Mouse (Mus musculus): ENCODE data around the gene Pkp1. TPM values are rescaled to one million over a fixed set of nuclear protein-coding genes. Genes with fewer than 3 reads are reported as not detected.

The Pkp1 gene
- polyA plus RNA-seq, 1 experiment, result not detected

- no peaks in the 10 kb centered on the region for H3K27me3 ChIP-seq (ENCODE audit: control insufficient read depth, insufficient read depth, low read length, poor library complexity, severe bottlenecking)
- no peak overlapping the region for H3K9ac ChIP-seq (ENCODE audit: low read depth, poor library complexity, severe bottlenecking)
- no peaks in the 10 kb centered on the region for H3K36me3 ChIP-seq (ENCODE audit: control insufficient read depth, insufficient read depth, low read length, poor library complexity, severe bottlenecking)
- H3K4me1 ChIP-seq (ENCODE audit: control insufficient read depth, insufficient read depth, low read length), result no peaks in the 10 kb centered on the region
- no peak overlapping the region for H3K27ac ChIP-seq (ENCODE audit: insufficient read depth, low read length)
- TF ChIP-seq CTCF (IDR thresholded peaks at IDR 0.05; ENCODE audit: low read depth, low read length) (peak; percentile 47), EP300 (IDR thresholded peaks at IDR 0.05; ENCODE audit: insufficient read depth, low read depth, low read length) (no peak)
- no peaks in the 10 kb centered on the region for H3K9me3 ChIP-seq (replicated peaks; ENCODE audit: control insufficient read depth, insufficient read depth, low read length, poor library complexity, severe bottlenecking)
- no peak overlapping the region for H3K4me3 ChIP-seq (ENCODE audit: low read depth, low read length)
Observed at GRCm38 (mm10) chr1:135850722-135851512, 68.1 kb downstream of the Pkp1 start.

GRCm38 (mm10) chr1:135847611-135848351, 71.2 kb downstream of the Pkp1 start:
- no peaks in the 10 kb centered on the region for H3K36me3 ChIP-seq (ENCODE audit: control insufficient read depth, insufficient read depth, low read length, poor library complexity, severe bottlenecking)
- no peak overlapping the region for H3K9ac ChIP-seq (ENCODE audit: low read depth, poor library complexity, severe bottlenecking)
- H3K27ac ChIP-seq (ENCODE audit: insufficient read depth, low read length), result no peak overlapping the region
- no peaks in the 10 kb centered on the region for H3K4me1 ChIP-seq (ENCODE audit: control insufficient read depth, insufficient read depth, low read length)
- TF ChIP-seq CTCF (IDR thresholded peaks at IDR 0.05; ENCODE audit: low read depth, low read length) (no peak), POLR2A (IDR thresholded peaks at IDR 0.05; ENCODE audit: insufficient read depth, low read length) (no peak), EP300 (IDR thresholded peaks at IDR 0.05; ENCODE audit: insufficient read depth, low read depth, low read length) (no peak)
- no peaks in the 10 kb centered on the region for H3K27me3 ChIP-seq (ENCODE audit: control insufficient read depth, insufficient read depth, low read length, poor library complexity, severe bottlenecking)
- no peak overlapping the region for H3K4me3 ChIP-seq (ENCODE audit: low read depth, low read length)
- no peaks in the 10 kb centered on the region for H3K9me3 ChIP-seq (replicated peaks; ENCODE audit: control insufficient read depth, insufficient read depth, low read length, poor library complexity, severe bottlenecking)

DNA sequence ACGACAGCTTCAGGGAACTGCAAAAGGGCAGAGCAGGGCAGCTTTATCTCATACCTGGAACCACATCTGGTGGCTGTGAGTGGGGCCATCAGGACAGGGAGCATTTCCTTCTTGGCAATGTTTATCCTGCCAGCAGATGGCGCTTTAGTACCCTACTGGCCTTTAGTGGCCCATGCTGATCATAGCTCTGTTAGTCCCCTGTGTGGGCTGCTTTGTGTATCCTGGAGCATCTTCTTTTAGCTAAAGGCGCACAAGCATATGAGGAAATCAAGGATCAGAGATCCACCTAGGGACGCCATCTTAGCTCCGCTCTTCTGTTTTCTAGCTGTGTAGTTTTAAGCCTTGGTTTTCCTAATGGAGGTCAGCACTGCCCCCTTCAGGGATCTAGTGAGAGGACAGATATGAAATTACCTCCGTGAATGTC, 71.9 kb downstream of the Pkp1 start:
- H3K27me3 ChIP-seq (ENCODE audit: control insufficient read depth, insufficient read depth, low read length, poor library complexity, severe bottlenecking), result no peaks in the 10 kb centered on the region
- TF ChIP-seq CTCF (IDR thresholded peaks at IDR 0.05; ENCODE audit: low read depth, low read length) (peak; percentile 78), EP300 (IDR thresholded peaks at IDR 0.05; ENCODE audit: insufficient read depth, low read depth, low read length) (no peak), POLR2A (IDR thresholded peaks at IDR 0.05; ENCODE audit: insufficient read depth, low read length) (no peak)
- H3K4me3 ChIP-seq (ENCODE audit: low read depth, low read length), result no peak overlapping the region
- H3K4me1 ChIP-seq (ENCODE audit: control insufficient read depth, insufficient read depth, low read length), result no peaks in the 10 kb centered on the region
- H3K36me3 ChIP-seq (ENCODE audit: control insufficient read depth, insufficient read depth, low read length, poor library complexity, severe bottlenecking), result no peaks in the 10 kb centered on the region
- H3K9ac ChIP-seq (ENCODE audit: low read depth, poor library complexity, severe bottlenecking), result no peak overlapping the region
- H3K27ac ChIP-seq (ENCODE audit: insufficient read depth, low read length), result no peak overlapping the region
- H3K9me3 ChIP-seq (replicated peaks; ENCODE audit: control insufficient read depth, insufficient read depth, low read length, poor library complexity, severe bottlenecking), result no peaks in the 10 kb centered on the region

DNA sequence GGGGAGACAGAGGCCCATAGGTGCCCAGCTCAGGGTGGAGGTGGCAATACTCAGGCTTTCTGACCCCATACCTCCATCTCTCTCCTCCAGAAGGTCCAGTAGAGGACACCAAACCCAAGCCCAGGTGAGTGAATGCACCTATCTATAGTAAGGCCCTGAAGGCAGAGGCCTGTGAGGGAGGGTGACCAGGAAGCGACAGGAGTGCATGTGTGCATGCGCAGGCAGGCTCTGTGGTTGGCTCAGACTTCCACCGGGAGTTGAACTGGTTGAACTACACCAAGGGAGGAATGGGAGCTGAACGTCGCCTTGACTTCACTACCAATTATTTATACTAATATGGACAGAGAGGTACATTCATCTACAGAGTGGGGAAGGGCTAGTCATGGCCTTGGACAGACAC, 72.4 kb downstream of the Pkp1 start:
- Histone ChIP-seq H3K27me3 (ENCODE audit: control insufficient read depth, insufficient read depth, low read length, poor library complexity, severe bottlenecking) (no peaks in the 10 kb centered on the region), H3K9ac (ENCODE audit: low read depth, poor library complexity, severe bottlenecking) (no peak overlapping the region), H3K4me3 (ENCODE audit: low read depth, low read length) (no peak overlapping the region), H3K36me3 (ENCODE audit: control insufficient read depth, insufficient read depth, low read length, poor library complexity, severe bottlenecking) (no peaks in the 10 kb centered on the region), H3K9me3 (replicated peaks; ENCODE audit: control insufficient read depth, insufficient read depth, low read length, poor library complexity, severe bottlenecking) (no peaks in the 10 kb centered on the region), H3K27ac (ENCODE audit: insufficient read depth, low read length) (no peak overlapping the region), H3K4me1 (ENCODE audit: control insufficient read depth, insufficient read depth, low read length) (no peaks in the 10 kb centered on the region)
- no peak for TF ChIP-seq POLR2A (IDR thresholded peaks at IDR 0.05; ENCODE audit: insufficient read depth, low read length)
- no peak for TF ChIP-seq CTCF (IDR thresholded peaks at IDR 0.05; ENCODE audit: low read depth, low read length)
- TF ChIP-seq EP300 (IDR thresholded peaks at IDR 0.05; ENCODE audit: insufficient read depth, low read depth, low read length), result no peak

- H3K27ac ChIP-seq (ENCODE audit: insufficient read depth, low read length), result no peak overlapping the region
- no peaks in the 10 kb centered on the region for H3K4me1 ChIP-seq (ENCODE audit: control insufficient read depth, insufficient read depth, low read length)
- no peaks in the 10 kb centered on the region for H3K36me3 ChIP-seq (ENCODE audit: control insufficient read depth, insufficient read depth, low read length, poor library complexity, severe bottlenecking)
- TF ChIP-seq POLR2A (IDR thresholded peaks at IDR 0.05; ENCODE audit: insufficient read depth, low read length), result no peak
- no peak for TF ChIP-seq CTCF (IDR thresholded peaks at IDR 0.05; ENCODE audit: low read depth, low read length)
- TF ChIP-seq EP300 (IDR thresholded peaks at IDR 0.05; ENCODE audit: insufficient read depth, low read depth, low read length), result no peak
- H3K4me3 ChIP-seq (ENCODE audit: low read depth, low read length), result no peak overlapping the region
- no peak overlapping the region for H3K9ac ChIP-seq (ENCODE audit: low read depth, poor library complexity, severe bottlenecking)
- H3K27me3 ChIP-seq (ENCODE audit: control insufficient read depth, insufficient read depth, low read length, poor library complexity, severe bottlenecking), result no peaks in the 10 kb centered on the region
- no peaks in the 10 kb centered on the region for H3K9me3 ChIP-seq (replicated peaks; ENCODE audit: control insufficient read depth, insufficient read depth, low read length, poor library complexity, severe bottlenecking)
Observed at GRCm38 (mm10) chr1:135844481-135844880, 74.5 kb downstream of the Pkp1 start.

Measured in ES-Bruce4 (cell line).